Mouse (Mus musculus) small intestine, adult 2 months (tissue): ENCODE results near the gene Vps72. TPM values are rescaled to one million over a fixed set of nuclear protein-coding genes. Genes with fewer than 3 reads are reported as not detected.
"Not testable (repeated sequence)": the region's sequence is repeated elsewhere in the genome, so short reads cannot be mapped to it uniquely, and the experiment has no call there.

Source experiments
- H3K27ac ChIP-seq: fragments of 200-500 bp; 2 replicates; pipeline ENCODE4 v1.5.1; 2012; ENCODE audit warnings: low read depth, low read length, control low read depth, inconsistent platforms; ENCODE audit not compliant: insufficient read depth
- H3K27me3 ChIP-seq: fragments of 200-500 bp; 2 replicates; pipeline ENCODE4 v1.6.1; 2012; ENCODE audit warnings: mild to moderate bottlenecking, moderate library complexity, low read length, inconsistent platforms; ENCODE audit not compliant: control insufficient read depth, insufficient read depth
- H3K36me3 ChIP-seq: fragments of 200-500 bp; 2 replicates; pipeline ENCODE4 v1.6.1; 2012; ENCODE audit warnings: mild to moderate bottlenecking, low read length, control low read depth, inconsistent platforms; ENCODE audit not compliant: control insufficient read depth, insufficient read depth
- H3K4me1 ChIP-seq: fragments of 200-500 bp; 2 replicates; pipeline ENCODE4 v1.6.1; 2012; ENCODE audit warnings: low read length, inconsistent platforms, mixed read lengths; ENCODE audit not compliant: control insufficient read depth, insufficient read depth, insufficient read length
- H3K4me3 ChIP-seq: fragments of 200-500 bp; 2 replicates; pipeline ENCODE4 v1.5.1; 2012; ENCODE audit warnings: low read depth, mild to moderate bottlenecking, control low read depth, inconsistent platforms, low read length, moderate library complexity
- CTCF ChIP-seq: fragments of 200-500 bp; IDR thresholded peaks from 2 replicates; pipeline ENCODE4 v1.5.1; 2012; ENCODE audit warnings: low read depth, mild to moderate bottlenecking, control low read depth, inconsistent platforms, low read length, moderate library complexity, mixed read lengths; ENCODE audit not compliant: insufficient replicate concordance, insufficient read length; ENCODE audit errors: extremely low read depth
- POLR2A ChIP-seq: fragments of 200-500 bp; IDR thresholded peaks from 2 replicates; pipeline ENCODE4 v1.6.1; 2012; ENCODE audit warnings: low read depth, mild to moderate bottlenecking, control low read depth, inconsistent platforms, low read length, moderate library complexity
- WGBS: fragments of 180-500 bp; shearing (Covaris S2); methylation state at CpG from one replicate; pipeline ENCODE4 v1.1.7; 2018; 5-methylcytosine and 5-hydroxymethylcytosine counted together
- polyA plus RNA-seq: library from polyadenylated mRNA; depleted of rRNA; stranded (reverse); fragments of >200 nt; gene quantifications from 2 replicates; pipeline ENCODE4 v1.2.3, GENCODE M21; 2012

The Vps72 gene
- polyA plus RNA-seq, 1 experiment = 63.8 TPM

- TF ChIP-seq POLR2A = no peak
- TF ChIP-seq CTCF = no peak
- no peaks in the 10 kb centered on the region for H3K27me3 ChIP-seq
- H3K27ac ChIP-seq = 0 out of 2 replicates have a peak overlapping the region, but pooled peaks have one; percentile 23
- 66% methylated on average over 2 of the region's 2 CpGs for WGBS
- H3K4me1 ChIP-seq = peaks cover 2% of the 10 kb centered on the region; the same call in 1 of the 2 replicates
- no peak overlapping the region for H3K4me3 ChIP-seq
- peaks cover 49% of the 10 kb centered on the region for H3K36me3 ChIP-seq
These were observed 6.9 kb downstream of the Vps72 start for GRCm38 (mm10) chr3:95117751-95118150.

GRCm38 (mm10) chr3:95121580-95121979, 10.8 kb downstream of the Vps72 start:
- Histone ChIP-seq H3K27ac (no peak overlapping the region), H3K36me3 (peaks cover 44% of the 10 kb centered on the region), H3K27me3 (no peaks in the 10 kb centered on the region), H3K4me1 (peaks cover 2% of the 10 kb centered on the region; the same call in 1 of the 2 replicates), H3K4me3 (no peak overlapping the region)
- 77% methylated on average over 6 of the region's 6 CpGs for WGBS
- TF ChIP-seq CTCF (no peak), POLR2A (no peak)

GRCm38 (mm10) chr3:95124246-95124645, 13.4 kb downstream of the Vps72 start, which contains the start of gene Tmod4:
Gene Tmod4 (plus strand): TSS chr3:95124476.
- TF ChIP-seq POLR2A (no peak), CTCF (peak; percentile 50; the same call in 1 of the 2 replicates)
- Histone ChIP-seq H3K4me3 (no peak within 1 kb of the TSS), H3K27me3 (no peaks in the 10 kb centered on the region), H3K4me1 (no peaks in the 10 kb centered on the region), H3K27ac (no peak within 1 kb of the TSS), H3K36me3 (peaks cover 37% of the 10 kb centered on the region)
- WGBS = 66% methylated on average over 6 of the region's 6 CpGs

GRCm38 (mm10) chr3:95124972-95125371, 14.2 kb downstream of the Vps72 start:
- WGBS = 8% methylated on average over 5 of the region's 5 CpGs
- Histone ChIP-seq H3K36me3 (peaks cover 35% of the 10 kb centered on the region), H3K4me1 (no peaks in the 10 kb centered on the region), H3K27ac (no peak overlapping the region), H3K27me3 (no peaks in the 10 kb centered on the region), H3K4me3 (no peak overlapping the region)
- TF ChIP-seq CTCF (no peak), POLR2A (no peak)

- 81% methylated on average over 6 of the region's 6 CpGs for WGBS
These were observed 18.4 kb downstream of the Vps72 start for GRCm38 (mm10) chr3:95129226-95129651.

GRCm38 (mm10) chr3:95130081-95130480, 19.3 kb downstream of the Vps72 start:
- H3K4me1 ChIP-seq = peaks cover 3% of the 10 kb centered on the region; the same call in 1 of the 2 replicates
- peaks cover 22% of the 10 kb centered on the region for H3K36me3 ChIP-seq
- H3K4me3 ChIP-seq = no peak overlapping the region
- no peak overlapping the region for H3K27ac ChIP-seq
- no peak for TF ChIP-seq CTCF
- no peaks in the 10 kb centered on the region for H3K27me3 ChIP-seq
- WGBS = 84% methylated on average over 5 of the region's 5 CpGs

More at GRCm38 (mm10) chr3:95129226-95129651, 18.4 kb downstream of the Vps72 start:
- TF ChIP-seq POLR2A (no peak), CTCF (no peak)
- no peak overlapping the region for H3K4me3 ChIP-seq
- no peaks in the 10 kb centered on the region for H3K27me3 ChIP-seq
- peaks cover 22% of the 10 kb centered on the region for H3K36me3 ChIP-seq
- H3K27ac ChIP-seq = no peak overlapping the region
- H3K4me1 ChIP-seq = peaks cover 3% of the 10 kb centered on the region; the same call in 1 of the 2 replicates

- H3K36me3 ChIP-seq = peaks cover 21% of the 10 kb centered on the region
- peak; percentile 22; the same call in 1 of the 2 replicates for TF ChIP-seq CTCF
- H3K4me1 ChIP-seq, H3K4me3 ChIP-seq, H3K27ac ChIP-seq, H3K27me3 ChIP-seq: not testable (repeated sequence)
- 98% methylated on average over 2 of the region's 2 CpGs for WGBS
These were observed 21.6 kb downstream of the Vps72 start for GRCm38 (mm10) chr3:95132389-95132788.

- TF ChIP-seq POLR2A (no peak), CTCF (no peak)
- Histone ChIP-seq H3K36me3 (peaks cover 24% of the 10 kb centered on the region), H3K4me3 (peak overlapping the region; percentile 55), H3K27me3 (no peaks in the 10 kb centered on the region), H3K27ac (peak overlapping the region; percentile 24; the same call in 1 of the 2 replicates), H3K4me1 (peaks cover 5% of the 10 kb centered on the region; the same call in 1 of the 2 replicates)
- 49% methylated on average over 11 of the region's 11 CpGs for WGBS
These were observed 22.4 kb downstream of the Vps72 start for GRCm38 (mm10) chr3:95133176-95133575.
